Mouse (Mus musculus): Measurements from ENCODE around the gene Prpf3.
"Not testable (repeated sequence)": the region's sequence is repeated elsewhere in the genome, so short reads cannot be mapped to it uniquely, and the experiment has no call there.

Gene Prpf3

DNA sequence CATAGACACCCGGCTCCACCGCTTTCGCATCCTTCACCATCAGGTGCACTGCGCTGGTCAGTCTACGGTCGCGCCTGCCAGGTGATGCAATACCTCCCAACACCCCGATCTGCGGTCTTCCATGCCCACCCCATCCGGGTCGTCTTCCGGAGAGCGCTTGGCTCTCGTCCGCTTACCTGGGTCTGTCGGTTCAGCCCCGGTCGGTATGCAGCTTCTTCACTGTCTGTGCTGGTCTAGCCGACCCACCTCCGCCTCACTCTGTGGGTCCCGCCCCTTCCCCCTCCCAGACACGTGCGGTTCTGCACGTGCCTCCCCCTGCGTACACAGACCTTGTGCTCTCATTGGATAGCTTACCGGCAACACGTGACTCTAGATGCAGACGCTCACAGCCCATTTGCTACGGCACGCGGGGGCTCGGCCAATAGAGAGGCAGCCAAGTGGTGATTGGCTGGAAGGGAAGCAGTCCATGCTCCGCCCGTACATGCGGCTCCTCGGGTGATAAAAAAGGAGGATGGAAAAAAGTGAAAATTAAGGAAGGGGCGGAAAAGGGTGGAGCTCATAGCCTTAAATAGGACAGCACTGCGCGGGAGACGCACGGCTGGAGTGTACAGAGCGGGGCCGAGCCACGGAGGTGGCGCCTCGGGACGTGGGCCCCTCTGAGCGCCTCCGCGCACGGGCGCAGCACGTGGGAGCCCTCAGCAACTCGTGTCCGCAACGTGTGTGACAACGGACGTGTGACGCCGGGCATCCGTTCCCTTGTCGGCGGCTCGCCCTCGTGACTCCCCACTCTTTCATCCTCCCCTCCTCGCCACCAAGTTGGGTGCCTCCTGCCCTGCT is 26.5 kb upstream of the Prpf3 start, which contains the start of gene Ciart:
Gene Ciart (minus strand): TSS at position 273 of the 837 bp plus-strand sequence.
- DNase-seq (ENCODE audit: low read depth, low spot score): peak; percentile 98

DNA sequence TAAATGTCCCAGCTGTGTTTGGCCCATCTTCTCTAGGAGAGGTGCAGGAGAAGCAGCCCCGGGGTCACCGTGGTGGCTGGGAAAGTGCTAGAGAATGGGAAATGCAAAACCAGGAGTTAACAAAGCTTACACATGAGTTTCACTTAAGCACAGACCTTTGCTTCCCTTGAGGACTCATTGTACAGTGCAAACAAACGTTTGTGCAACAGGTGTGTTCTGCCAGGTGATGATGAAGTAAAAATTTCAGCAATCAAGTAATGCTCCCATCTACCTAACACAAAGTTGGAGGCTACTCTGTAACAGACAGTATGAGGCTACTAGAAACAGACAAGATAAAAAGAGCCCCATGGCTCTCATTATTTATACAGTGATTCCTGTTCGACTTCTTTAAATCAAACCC is 23.4 kb upstream of the Prpf3 start:
- DNase-seq (ENCODE audit: low read depth, low spot score): no peak

DNA sequence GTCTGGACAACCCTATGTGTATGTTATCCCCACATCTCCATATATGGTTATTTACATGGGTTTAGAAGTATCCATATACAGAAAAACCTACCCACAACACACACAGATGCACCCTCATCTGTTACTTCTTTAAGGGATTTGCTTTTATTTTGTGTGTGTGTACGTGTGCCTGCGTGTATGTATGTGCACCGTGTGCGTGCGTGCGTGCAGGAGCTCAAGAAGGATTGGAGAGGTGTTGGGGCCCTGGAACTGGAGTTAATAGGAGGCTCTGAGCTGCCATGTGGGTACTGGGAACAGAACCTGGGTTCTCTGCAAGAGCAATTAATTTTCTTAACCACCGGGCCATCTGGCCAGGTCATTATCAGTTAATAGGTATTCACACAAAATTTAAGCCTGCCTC is 16.4 kb upstream of the Prpf3 start:
- no peak for DNase-seq (ENCODE audit: low read depth, low spot score)

DNA sequence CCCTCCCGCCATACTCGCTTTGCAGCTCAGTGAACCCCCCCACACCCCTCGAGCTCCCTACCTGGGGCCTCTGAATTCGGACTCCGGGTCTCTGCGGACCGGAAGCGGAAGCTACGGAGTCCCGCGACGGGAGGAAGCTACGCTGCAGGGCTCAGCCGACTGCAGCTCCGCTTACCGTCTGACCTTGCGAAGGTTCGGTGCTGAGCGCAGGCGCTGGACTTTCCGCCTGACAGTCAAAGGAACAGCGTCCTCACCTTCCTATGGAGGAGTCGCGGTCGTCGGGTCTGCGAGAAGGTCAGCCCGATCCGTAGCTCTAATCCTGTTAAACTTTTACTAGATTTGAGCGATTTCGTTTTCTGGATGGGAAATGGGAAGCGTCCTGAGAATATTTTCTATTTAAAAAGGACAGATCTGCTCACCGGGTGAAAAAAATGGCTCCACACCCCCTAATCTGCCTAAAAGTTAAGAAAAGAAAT is 15.7 kb upstream of the Prpf3 start, which contains the start of gene Mrps21:
Gene Mrps21 (minus strand): TSS at position 128 of the 476 bp plus-strand sequence.
- peak; percentile 89 for DNase-seq (ENCODE audit: low read depth, low spot score)

DNA sequence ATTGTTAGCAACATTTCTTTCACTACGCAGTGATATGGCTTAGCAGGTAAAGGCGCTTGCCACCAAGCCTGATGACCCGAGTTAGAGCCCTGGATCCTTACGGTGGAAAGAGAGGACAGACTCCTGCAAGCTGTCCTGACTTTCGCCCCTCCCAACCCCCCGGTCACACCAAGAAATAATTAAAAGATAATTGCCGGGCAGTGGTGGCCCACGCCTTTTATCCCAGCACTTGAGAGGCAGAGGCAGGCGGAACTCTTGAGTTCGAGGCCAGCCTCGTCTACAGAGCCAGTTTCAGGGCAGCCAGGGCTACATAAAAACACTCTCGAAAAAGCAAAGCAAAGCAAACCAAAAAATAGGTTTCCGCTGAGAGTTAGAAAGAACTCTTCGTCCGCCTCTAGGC is 15.3 kb upstream of the Prpf3 start:
- DNase-seq (ENCODE audit: low read depth, low spot score): no peak

DNA sequence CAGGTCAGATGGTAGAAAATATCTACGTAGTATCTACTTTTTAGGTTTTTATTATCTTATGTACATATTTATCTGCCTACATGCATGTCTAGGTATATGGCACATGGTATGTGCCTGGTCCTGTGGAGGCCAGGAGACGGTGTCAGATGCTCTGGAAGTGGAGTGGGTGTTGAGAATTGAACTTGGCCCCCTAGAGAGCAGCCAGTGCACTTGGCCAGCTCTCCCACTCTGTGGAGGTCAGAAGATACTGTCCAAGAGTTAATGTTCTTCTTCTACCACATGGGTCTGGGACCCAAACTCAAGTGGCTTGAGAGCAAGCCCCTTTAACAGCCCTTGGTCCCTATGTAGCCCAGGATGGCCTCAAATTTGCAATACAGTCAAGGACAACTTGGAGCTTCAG is 11.7 kb upstream of the Prpf3 start:
- DNase-seq (ENCODE audit: low read depth, low spot score): no peak

DNA sequence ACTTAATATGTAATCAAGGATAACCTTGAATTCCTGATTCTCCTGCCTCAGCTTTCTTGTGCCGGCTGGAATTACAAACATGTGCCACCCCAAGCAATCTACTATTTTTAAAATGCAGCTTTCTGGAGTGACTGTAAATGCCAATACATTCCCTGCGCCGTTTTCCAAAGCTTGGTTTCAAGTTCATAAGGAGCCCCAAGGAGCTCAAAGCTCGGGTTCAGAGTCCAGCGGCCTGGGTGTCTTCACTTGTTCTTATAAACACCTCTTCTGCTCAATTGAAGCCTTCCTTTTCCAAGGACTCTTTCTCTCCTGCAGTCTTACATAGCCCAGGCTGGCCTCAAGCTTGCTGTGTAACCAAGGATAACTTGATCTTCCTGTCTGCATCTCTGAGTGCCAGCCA is 10.4 kb upstream of the Prpf3 start:
- no peak for DNase-seq (ENCODE audit: low read depth, low spot score)

DNA sequence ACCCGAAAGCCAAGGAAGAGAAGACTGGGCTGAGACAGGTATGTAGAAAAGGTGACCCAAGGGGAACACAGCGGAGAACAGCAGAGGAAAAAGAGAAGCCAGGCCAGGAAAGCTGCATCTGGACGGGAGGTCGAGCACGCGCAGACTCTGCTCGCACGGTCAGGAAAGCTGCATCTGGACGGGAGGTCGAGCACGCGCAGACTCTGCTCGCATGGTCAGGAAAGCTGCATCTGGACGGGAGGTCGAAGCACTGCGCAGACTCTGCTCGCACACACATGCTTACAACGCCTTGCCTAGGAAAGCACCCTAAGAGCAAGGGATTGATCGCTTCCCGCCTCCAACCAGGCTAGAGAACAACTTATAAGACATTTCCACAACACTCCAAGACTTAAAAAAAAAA is 9.9 kb upstream of the Prpf3 start:
- no peak for DNase-seq (ENCODE audit: low read depth, low spot score)

DNA sequence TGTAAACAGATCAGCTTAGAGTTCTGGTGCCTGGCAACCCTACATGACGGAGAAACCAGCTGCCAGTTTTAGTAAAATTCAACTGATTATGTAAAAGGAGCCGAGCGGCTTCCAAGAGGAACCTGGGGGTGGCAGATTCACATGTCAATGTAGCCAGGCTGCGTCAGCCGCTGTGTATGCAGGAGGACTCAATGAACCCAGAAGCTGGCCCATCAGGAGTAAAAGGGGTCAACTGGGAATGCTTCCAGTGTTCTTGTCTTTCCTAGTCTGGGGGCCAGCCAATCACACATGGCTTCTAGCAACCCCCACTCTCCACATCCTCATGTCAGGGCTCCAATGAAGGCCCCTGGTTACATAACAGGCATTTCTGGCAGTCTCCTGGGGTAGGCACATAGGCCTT is 9.4 kb upstream of the Prpf3 start:
- no peak for DNase-seq (ENCODE audit: low read depth, low spot score)

DNA sequence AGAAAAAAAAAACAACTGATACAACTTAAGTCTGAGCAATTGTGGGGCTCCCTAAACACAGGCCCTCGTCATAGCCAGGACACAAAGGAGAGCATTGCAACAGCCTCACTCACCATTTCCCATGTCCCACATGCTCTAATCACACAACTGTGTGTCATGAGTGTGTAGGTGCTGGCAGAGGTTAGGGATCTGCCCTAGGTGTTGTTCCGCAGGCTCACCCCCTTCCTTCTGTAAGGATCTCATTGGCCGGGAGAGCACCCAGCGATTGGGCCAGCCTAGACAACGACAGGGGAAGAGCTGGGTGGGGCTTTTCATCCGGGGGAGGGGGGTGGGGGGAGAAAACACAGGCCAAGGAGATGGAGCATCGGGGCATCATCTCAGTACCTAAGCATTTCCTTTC is 7.9 kb upstream of the Prpf3 start:
- DNase-seq (ENCODE audit: low read depth, low spot score): no peak

DNA sequence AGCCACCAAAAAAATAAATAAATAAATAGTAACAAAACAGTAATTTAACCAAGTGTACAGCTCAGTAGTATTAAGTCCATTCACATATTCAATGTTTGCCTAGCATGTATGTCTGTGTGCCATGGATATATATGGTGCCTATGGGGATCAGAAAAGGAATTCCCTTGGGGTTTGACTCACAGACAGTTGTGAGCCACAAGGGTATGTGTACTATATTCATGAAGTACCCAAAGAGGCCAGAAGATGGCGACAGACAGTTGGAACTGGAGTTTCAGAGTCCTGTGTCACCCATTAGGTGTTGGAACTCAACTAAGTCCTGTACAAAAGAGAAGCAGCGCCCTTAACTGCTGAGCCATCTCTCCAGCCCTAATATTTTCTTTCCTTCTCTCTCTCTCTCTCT is 6.1 kb upstream of the Prpf3 start:
- DNase-seq (ENCODE audit: low read depth, low spot score): peak; percentile 88

DNA sequence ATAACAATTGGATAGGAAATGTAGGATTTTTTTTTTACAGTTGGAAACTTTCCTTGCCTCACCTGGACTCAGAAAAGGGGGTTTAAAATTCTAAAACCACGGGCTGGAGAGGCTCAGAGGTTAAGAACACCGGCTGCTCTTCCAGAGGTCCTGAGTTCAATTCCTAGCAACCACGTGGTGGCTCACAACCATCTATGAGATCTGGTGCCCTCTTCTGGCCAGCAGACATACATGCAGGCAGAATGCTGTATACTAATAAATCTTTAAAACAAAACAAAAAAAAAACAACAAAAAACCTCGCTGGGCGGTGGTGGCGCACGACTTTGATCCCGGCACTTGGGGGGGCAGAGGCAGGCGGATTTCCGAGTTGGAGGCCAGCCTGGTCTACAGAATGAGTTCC is 5.5 kb upstream of the Prpf3 start:
- peak; percentile 22 for DNase-seq (ENCODE audit: low read depth, low spot score)

DNA sequence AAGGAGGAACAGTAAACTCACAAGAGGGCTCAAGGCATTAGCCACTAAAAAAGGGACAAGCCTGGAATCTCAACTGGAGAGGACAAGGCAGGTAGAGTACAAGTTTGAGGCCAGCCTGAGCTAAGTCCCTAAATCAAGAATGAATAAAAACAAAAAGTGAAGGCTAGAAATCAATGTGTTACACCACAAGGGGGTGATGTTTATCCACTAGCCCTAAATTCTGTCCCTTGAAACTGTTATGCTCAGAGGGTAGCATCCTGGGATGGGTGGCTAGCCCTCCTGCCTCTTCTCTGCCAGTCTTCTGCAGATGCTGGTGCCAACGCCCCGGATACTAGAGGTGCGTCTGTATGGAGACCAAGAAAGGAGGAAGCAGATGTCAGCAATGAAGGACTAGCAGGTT is 4.6 kb upstream of the Prpf3 start:
- DNase-seq (ENCODE audit: low read depth, low spot score): no peak

DNA sequence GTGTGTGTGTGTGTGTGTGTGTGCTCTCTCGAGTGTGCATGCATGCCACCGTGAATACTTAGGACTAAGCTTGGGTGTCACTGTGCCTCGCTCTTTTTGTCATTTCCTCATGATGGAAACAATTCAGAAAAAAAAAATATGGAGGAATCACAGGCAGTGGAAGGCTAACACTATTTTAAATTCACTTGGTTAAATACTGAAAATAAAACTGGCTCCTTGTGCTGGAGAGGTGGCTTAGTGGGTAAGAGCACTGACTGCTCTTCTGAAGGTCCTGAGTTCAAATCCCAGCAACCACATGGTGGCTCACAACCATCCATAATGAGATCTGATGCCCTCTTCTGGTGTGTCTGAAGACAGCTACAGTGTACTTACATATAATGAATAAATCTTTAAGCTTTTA is 2.6 kb upstream of the Prpf3 start:
- DNase-seq (ENCODE audit: low read depth, low spot score): not testable (repeated sequence)

DNA sequence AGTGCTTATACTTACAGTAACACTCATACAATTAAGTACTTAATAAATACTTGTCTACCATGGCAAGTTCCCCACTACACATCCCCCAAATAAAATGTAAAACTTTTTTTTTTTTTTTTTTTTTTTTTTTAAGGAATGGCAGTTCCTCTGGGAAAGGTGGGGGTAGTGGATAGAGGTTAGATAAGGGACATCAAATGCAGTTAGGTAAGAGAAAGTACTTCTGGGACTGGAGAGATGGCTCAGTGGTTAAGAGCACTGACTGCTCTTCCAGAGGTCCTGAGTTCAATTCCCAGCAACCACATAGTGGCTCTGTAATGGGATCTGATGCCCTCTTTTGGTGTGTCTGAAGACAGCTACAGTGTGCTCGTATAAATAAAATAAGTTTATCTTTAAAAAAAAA is 1.4 kb upstream of the Prpf3 start:
- DNase-seq (ENCODE audit: low read depth, low spot score): not testable (repeated sequence)

DNA sequence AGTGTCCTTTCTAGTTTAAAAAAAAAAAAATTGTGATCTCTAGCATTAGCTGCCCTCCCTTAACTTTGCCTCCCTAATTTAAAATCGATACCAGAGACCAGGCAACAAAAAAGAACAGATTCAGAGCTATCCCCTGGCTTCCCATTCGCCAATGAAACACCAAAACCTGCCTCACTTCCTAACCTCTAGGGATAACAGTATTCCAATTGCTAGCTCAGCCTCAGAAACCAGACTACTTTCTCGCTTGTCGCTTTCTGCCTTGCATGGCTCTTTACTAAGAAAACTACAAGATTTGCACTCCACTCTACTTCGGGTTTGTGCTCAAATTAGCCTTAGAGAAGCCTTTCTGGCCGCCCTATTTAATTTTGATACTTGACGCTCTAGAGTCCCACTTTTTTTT is 430 bp upstream of the Prpf3 start:
- DNase-seq (ENCODE audit: low read depth, low spot score): no peak

DNA sequence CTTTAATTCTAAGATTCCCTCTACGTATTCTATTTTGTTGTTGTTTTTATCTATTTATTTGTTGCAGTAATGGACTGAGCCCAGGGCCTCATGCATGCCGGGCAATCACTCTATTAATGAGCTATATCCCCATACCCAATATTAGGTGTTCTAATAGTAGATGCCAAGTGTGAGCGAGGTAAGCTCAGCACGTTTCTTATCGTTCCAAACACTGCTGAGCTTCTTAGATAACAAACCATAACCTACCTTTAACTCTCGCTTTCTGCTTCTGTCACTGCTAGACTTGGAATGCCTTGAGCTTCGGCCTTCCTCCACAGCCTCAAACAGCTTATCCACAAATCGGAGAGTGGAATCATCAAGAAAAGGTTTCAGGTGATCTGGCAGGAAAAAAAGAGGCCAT is 4.4 kb downstream of the Prpf3 start:
- no peak for DNase-seq (ENCODE audit: low read depth, low spot score)

DNA sequence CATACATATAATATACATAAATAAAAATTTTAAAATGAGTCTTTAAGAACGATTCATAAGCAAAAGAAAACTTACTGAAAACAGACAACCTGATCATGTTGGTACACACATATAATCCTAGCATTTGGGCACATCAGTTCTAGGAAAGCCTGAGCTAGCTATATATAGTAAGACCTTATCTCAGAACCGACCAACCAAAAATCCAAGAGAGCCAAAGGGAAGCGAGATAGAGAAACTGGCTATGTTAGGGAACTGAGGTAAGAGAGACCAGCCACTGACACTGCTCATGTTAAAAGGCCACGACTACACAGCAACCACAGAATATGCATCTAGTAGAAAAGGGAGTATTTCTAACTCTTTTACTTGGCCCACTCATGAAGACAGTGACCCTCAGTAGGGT is 5.1 kb downstream of the Prpf3 start:
- no peak for DNase-seq (ENCODE audit: low read depth, low spot score)

DNA sequence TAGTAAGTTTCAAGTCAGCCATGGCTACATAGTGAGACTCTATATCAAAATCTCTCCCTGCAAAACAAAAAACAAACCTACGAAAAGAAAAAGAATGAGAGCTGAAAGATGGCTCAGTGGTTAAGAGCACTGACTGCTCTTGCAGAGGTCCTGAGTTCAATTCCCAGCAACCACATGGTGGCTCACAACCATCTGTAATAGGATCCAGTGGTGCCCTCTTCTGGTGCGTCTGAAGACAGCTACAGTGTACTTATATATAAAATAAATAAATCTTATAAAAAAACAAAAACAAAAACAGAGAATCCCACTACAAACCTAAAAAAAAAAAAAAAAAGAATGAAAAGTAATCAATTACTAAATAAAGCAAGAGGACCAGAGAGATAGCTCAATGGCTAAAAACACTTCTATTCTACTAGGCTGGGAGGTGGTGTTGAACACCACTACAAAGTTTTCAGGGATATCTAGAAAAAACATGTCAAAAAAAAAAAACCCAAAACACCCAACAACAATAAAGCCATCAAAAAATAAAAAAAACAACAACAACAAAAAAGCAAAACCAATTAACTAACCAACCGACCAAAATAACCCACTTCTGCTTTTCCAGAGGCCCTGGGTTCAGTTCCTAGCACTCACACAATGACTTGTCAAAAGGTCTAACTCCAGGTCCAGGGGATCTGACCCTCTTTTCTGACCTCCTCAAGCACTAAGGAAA is 13.0 kb downstream of the Prpf3 start:
- no peak for DNase-seq (ENCODE audit: low read depth, low spot score)

DNA sequence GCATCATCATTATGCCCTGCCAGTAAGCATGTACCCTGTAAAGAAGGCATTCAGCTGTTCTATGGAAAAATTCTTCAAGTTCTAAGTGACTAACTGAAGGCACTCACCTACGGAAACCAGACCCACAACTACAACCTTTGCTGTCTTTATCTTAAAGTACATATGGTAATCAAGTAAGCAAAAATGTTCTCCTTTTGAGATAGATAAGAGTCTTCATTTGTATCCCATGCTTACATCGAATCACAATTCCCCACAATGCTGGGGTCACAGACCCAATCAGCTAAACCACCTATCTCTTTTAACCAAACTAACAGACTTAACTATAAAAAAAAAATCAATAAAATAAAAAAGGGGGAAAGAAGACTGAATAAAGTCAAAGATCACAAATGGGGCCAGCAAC is 16.4 kb downstream of the Prpf3 start:
- DNase-seq (ENCODE audit: low read depth, low spot score): no peak

DNA sequence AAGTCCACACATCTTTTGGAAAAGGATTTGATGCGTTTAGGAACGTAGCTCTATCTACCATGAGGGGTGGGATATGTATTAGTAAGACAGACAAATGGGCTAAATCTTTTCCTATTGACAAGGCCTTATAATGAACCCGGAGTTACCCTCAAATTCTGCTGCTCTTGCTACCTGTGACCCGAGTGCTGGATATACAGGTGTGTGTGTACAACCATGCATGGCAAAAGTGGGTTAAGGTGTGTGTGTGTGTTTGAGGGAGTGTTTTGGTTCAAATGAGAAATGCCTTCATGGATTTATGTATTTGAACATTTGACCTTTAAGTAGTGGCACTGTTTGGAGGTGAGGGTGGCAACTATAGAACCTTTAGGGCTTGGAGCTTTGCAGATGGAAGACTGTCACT is 26.6 kb downstream of the Prpf3 start:
- no peak for DNase-seq (ENCODE audit: low read depth, low spot score)

DNA sequence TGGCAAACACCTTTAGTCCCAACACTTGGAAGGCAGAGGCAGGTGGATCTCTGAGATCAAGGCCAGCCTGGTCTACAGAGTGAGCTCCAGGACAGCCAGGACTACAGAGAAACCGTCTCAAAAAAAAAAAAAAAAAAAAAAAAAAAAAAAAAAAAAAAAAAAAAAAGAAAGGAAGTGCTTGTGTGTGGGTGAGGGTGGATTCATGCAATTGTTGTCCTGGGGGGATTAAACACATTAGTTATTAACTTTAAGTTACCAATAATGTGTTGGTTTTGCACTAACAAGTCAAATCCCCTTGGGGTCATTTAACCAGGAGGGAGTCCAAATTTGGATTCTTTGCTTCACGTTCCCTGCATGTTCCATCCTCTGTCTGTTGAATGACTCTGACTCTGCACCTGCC is 29.4 kb downstream of the Prpf3 start:
- no peak for DNase-seq (ENCODE audit: low read depth, low spot score)
